ENCODE assay signal across 16 mouse cellular contexts in the genomic region with DNA sequence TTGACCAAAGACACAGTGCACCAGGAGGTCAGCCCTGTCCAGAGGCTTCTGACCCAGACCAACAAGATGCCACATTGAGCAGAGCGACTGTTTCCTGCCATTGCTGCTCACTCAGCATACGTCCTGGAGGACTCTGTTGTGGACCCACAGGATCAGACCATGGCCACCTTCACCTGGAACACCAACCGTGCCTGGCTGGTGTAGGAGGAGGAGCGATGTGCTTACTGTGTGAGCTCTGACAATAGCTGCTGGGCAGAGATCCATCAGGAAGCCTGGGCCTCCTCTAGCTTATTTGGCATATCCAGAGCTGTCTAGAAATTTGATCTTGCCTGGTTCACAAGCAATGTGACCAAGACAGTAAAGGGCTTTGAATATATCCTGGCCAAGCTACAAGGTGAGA.
"Had no signal": no experiment of that assay in that cellular context is flagged by ENCODE, and none has a peak within 500 bp of the region (broad histone marks: within the 10 kb centered on the region; RNA-seq: fewer than 3 reads in every experiment).

No protein-coding gene starts in this region.

- DNase-seq: cerebellum, adult 8-10 months; cerebellum, adult 9-10 months; cerebellum, adult 9-11 months; cerebellum, postnatal 10 days; cerebellum, postnatal 14 days; cerebellum, postnatal 25 days; cerebellum, postnatal 36 days; embryo, embryonic 11 days; forebrain, postnatal 0 days; gastrocnemius, adult 2 months; gastrocnemius, postnatal 10 days; gastrocnemius, postnatal 14 days; gastrocnemius, postnatal 25 days; gastrocnemius, postnatal 36 days; heart, adult 18-20 months; heart, adult 2 months had no signal
